Mouse (Mus musculus): ENCODE measurements around the gene Ahcyl2. TPM values are rescaled to one million over a fixed set of nuclear protein-coding genes. Genes with fewer than 3 reads are reported as not detected.

Gene Ahcyl2
- 100 to 1,000 TPM; 237 to 264 TPM for total RNA-seq (2021)
- long read RNA-seq, experiment 1, full-length matches to known transcripts = 40 of 64 reads
- long read RNA-seq, experiment 1, partial matches to known transcripts = 2 of 64 reads
- long read RNA-seq, experiment 1, other reads (novel, unspliced or antisense) = 22 of 64 reads
- long read RNA-seq, experiment 2, full-length matches to known transcripts = 48 of 91 reads
- long read RNA-seq, experiment 2, partial matches to known transcripts = 8 of 91 reads
- long read RNA-seq, experiment 2, other reads (novel, unspliced or antisense) = 35 of 91 reads

DNA sequence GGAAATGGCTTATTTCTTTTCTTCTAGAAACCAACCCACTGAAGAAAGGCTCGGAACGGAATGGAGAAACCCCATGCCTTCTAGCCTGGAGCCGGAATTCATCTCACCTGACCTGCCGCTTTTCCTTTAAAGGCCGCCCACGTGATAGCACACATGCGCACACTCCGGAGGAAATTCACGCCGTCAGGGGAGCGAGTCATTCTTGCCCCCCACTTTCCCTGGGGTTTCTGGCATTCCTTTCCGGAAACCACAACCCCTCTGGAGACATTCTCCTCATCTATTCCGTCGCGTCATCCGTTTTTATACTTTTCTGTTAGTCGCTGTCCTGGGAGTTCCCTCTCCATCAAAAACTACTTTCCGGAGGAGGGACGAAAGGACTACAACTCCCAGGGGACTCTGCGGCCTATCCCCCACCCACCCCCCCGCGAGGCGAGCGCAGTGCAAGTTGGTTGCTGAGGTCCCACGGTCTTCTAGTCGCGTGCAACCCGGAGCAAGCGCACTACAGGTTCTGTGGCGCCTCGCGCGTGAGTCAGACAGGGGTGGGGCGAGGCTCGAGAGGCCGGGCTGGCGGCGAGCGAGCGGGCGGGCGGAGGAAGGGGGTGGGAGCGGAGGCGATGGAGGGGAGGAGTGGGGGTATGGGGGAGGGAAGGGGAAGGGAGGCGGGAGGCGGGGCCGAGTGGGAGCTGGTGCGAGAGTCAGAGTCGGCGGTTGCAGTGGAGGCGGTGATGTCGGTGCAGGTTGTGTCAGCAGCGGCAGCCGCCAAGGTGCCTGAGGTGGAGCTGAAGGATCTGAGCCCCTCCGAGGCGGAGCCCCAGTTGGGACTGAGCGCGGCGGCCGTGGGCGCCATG, at the start of gene Ahcyl2:
Gene Ahcyl2 (plus strand): TSS at position 199 of the 848 bp plus-strand sequence.
- TF ChIP-seq CTCF (conservative IDR thresholded peaks at IDR 0.05) = no peak
- H3K27ac ChIP-seq = peak within 1 kb of the TSS; percentile 97
- peak; percentile 95 to 97 for DNase-seq (ENCODE audit: low spot score in 2 of 2)
- peak within 1 kb of the TSS; percentile 84 for H3K4me3 ChIP-seq

DNA sequence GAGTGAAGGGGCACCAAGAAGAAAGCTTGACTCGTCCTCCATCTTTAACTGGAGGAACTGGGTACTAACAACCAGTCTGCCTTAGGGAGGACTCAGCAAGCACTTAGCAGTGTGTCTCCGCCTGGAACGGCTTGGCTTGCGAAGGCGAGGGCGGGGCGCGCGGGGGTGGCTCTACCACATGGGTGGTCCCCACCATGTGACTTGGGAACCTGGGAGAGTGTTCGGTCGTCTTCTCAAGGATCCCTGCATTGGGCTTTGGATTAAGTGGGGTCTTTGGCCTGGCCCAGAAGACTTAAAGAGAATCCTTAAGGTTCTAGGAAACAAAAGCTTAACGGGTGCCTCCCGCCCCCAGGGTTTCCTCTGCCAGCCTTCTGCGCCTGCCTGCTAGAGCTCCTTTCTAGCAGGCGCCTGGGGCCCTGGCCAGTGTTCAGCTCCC, 48.9 kb upstream of the Ahcyl2 start:
- no peak for TF ChIP-seq CTCF (conservative IDR thresholded peaks at IDR 0.05)
- H3K4me3 ChIP-seq = peak overlapping the region; percentile 48
- H3K27ac ChIP-seq = peak overlapping the region; percentile 90
- DNase-seq (ENCODE audit: low spot score in 2 of 2) = peak; percentile 71 to 72

DNA sequence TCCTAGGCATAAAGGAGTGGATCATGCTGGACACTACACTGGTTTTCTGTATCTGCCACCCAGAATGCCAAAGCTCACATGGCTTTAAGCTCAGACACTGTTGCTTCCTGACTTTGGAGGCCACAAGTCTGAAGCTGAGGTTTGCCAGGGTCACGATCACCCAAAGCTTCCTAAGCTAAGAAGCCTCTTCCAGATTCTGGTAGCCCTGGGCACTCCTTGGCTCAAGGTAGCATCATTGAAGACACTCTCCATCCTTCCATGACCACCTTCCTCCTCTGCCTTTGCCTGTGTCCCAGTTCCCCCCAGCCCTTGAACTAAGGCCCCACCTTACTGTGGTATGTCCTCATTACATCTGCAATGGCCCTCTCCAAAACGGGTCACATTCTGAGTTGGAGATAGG, 45.9 kb upstream of the Ahcyl2 start:
- no peak overlapping the region for H3K4me3 ChIP-seq
- DNase-seq (ENCODE audit: low spot score in 2 of 2) = no peak
- no peak overlapping the region for H3K27ac ChIP-seq
- no peak for TF ChIP-seq CTCF (conservative IDR thresholded peaks at IDR 0.05)

DNA sequence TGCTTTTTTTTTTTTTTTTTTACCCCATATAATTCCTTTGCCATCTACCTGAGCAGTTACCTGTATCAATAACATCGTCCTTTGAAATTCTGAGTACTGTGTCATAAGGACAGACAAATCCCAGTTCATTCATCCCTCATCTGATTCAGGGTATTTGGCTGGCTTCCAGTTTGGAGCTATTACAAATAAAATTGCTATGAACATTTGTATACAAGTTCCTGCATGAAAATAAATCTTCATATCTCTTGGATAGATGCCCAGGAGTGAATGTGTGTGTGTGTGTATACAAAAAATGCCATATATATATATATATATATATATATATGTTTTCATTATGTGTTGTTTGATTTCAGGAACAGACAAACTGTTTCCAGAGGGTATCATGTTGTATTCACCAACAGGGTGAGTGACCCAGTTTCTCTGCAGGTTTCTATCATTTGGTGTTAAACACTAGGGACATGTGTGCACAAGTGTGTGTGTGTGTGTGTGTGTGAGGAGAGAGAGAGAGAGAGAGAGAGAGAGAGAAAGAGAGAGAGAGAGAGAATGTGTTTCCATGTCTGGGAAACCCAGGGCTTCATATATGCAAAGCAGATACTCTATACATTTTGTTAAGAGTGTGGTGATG, 41.1 kb upstream of the Ahcyl2 start:
- no peak for TF ChIP-seq CTCF (conservative IDR thresholded peaks at IDR 0.05)
- DNase-seq (ENCODE audit: low spot score in 2 of 2) = no peak
- Histone ChIP-seq H3K4me3 (no peak overlapping the region), H3K27ac (no peak overlapping the region)

DNA sequence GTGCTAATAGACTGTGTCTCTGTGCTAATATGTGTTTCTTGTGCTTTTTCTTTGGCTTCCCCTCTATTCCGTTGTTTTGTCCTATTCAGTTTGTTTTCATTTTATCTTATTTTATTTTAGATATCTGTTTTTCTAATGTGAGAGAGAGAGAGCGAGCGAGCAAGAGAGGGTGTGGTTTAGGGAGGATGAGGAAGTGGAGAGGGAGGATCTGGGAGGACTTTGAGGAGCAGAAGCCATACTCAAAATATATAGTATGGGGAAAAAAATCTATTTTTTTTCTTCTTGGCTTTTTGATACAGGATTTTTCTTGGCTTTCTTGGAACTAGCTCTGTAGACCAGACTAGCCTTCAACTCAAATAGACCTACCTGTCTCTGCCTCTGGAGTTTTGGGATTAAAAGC, 39.8 kb upstream of the Ahcyl2 start:
- no peak for DNase-seq (ENCODE audit: low spot score in 2 of 2)
- no peak for TF ChIP-seq CTCF (conservative IDR thresholded peaks at IDR 0.05)
- Histone ChIP-seq H3K4me3 (no peak overlapping the region), H3K27ac (no peak overlapping the region)

DNA sequence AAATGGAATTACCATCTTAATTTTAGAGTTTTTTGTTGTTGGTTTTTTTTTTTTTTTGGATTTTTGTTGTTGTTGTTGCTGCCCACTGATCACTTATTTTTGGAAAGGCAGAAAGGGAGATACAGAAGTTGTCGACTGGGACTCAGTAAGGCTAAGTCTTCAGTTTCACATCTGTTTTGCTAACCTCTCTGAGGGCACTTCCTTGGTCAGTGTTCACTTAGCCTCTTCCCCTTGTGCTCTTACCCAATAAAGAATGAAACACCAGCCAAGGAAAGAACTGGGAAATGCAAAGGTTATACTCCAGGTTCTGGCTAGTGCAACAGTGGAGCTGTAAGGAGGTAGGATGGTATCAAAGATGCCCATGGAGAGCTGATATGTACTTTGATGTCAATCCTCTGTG, 38.3 kb upstream of the Ahcyl2 start:
- Histone ChIP-seq H3K4me3 (no peak overlapping the region), H3K27ac (no peak overlapping the region)
- no peak for TF ChIP-seq CTCF (conservative IDR thresholded peaks at IDR 0.05)
- DNase-seq (ENCODE audit: low spot score in 2 of 2) = no peak

DNA sequence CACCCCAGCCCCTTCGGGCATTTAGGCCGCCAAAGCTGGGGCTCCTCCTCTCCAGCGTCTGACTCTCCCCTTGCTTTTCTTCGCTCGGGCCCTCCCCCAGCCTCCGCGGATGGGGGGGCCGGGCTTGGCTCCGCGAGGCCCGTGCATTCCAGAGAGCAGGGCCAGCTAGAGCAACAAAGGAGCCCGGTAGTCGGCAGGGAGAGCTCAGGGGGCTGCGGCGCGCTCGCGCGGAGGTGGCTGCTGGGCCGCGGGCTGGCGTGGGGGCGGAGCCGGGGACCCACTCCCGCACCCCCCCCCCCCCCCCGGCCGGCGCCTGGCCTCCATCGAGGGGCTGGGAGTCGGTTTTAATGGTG, 32.5 kb upstream of the Ahcyl2 start, which contains the start of gene Smo:
Gene Smo (plus strand): TSS at position 168 of the 353 bp plus-strand sequence.
- H3K27ac ChIP-seq = peak within 1 kb of the TSS; percentile 84
- TF ChIP-seq CTCF (conservative IDR thresholded peaks at IDR 0.05) = no peak
- DNase-seq (ENCODE audit: low spot score in 2 of 2) = peak; percentile 40 to 52
- peak within 1 kb of the TSS; percentile 69 for H3K4me3 ChIP-seq

DNA sequence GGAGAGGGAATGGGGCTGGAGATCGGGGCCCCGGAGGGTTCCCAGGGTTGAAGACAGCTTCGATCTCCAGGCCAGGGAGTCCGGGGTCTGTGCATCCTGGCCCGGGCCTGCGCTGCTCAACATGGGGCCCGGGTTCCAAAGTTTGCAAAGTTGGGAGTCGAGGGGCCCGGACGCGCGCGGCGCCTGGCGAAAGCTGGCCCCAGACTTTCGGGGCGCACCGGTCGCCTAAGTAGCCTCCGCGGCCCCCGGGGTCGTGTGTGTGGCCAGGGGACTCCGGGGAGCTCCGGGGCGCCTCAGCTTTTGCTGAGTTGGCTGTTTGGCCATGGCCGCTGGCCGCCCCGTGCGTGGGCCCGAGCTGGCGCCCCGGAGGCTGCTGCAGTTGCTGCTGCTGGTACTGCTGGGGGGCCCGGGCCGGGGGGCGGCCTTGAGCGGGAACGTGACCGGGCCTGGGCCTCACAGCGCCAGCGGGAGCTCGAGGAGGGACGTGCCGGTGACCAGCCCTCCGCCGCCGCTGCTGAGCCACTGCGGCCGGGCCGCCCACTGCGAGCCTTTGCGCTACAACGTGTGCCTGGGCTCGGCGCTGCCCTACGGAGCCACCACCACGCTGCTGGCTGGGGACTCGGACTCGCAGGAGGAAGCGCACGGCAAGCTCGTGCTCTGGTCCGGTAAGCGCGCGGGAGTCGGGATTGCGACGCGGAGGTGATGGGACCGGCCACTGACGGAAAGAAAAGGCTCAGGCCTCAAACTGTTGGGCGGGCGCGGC, 31.9 kb upstream of the Ahcyl2 start:
- DNase-seq (ENCODE audit: low spot score in 2 of 2) = no peak
- no peak for TF ChIP-seq CTCF (conservative IDR thresholded peaks at IDR 0.05)
- peak overlapping the region; percentile 69 for H3K4me3 ChIP-seq
- peak overlapping the region; percentile 84 for H3K27ac ChIP-seq

DNA sequence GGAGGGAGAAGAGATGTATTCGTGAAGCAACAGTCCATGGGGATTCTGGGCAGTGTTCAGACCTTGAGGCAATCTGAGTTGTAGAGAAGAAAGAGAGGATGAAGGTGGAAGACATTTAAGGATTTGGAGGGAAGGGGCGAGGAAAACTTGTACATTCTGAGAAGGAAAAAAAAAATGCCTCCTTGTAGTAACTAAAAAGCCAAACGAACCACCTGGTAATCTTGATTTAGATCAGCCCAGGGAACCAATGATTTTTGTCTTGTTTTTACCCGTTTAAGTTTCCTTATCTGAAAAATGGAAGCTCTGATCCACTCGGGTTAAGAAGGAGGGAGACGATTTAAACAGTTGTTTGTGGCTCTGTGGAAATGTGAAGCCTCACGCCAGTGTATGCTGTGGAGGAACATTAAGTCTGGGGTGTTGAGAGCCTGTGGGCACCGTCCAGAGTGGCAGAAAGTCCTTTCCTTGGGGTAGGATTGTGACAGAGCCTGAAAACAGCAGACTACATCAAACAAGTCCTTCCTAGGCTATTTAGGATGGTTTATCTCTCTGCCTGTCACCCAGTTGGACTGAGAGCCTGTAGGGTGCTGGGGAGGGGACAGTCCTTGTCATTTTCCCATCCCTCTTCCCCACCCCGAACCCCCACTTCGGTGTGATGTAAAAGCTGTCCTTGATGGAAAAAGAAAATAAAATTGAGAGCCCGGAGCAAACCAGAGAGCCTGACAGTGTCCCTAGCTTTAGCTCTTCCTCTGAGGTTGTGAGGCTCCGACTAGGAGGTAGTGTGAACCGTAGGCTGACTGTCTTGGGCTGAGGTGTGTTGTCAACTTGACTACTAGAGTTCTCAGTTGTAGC, 31.0 kb upstream of the Ahcyl2 start:
- no peak for DNase-seq (ENCODE audit: low spot score in 2 of 2)
- Histone ChIP-seq H3K4me3 (peak overlapping the region; percentile 69), H3K27ac (peak overlapping the region; percentile 84; the same call in 1 of the 2 replicates)
- no peak for TF ChIP-seq CTCF (conservative IDR thresholded peaks at IDR 0.05)

DNA sequence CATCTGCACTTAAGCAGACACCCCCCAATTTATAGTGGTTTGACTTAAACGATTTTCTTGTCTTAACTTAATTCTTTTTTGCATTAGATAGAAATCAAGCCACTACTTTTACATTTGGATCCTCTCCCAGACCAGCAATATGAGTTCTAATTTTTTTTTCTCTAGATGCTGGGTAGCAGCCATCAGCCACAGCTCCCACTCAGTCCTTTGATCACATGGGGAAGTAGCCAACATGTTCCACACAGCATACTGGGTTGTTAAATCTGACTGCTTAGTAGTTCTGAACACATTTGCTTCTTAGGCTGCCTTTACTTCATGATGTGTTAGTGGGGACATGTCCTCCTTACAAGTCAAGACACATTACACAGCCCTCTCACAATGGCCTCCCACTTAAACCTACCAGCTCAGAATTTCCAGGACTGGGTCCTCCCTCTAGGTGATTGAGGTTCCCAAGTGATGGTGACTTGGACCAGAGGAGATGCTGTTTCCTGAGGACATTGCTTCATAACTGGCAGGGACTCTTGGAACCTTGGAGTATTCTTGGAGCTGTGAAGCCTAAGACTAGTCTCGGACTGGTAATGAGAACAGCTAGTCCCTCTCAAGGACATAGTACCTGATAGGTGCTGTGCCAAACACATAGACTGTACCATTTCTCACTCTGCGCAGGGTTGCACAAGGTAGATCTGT, 16.2 kb upstream of the Ahcyl2 start:
- Histone ChIP-seq H3K27ac (peak overlapping the region; percentile 85), H3K4me3 (no peak overlapping the region)
- no peak for TF ChIP-seq CTCF (conservative IDR thresholded peaks at IDR 0.05)
- peak; percentile 56 to 81 for DNase-seq (ENCODE audit: low spot score in 2 of 2)

DNA sequence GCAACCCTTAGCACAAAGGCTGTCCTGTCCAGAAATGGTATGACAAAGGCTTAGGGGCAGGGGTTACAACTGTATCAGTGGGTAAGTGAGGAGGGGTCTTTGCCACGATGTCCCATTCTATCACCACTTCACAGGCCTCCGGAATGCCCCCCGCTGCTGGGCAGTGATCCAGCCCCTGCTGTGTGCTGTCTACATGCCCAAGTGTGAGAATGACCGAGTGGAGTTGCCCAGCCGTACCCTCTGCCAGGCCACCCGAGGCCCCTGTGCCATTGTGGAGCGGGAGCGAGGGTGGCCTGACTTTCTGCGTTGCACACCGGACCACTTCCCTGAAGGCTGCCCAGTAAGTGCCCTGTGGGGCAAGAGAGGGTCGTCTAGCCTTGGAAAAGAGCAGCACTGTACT, 14.5 kb upstream of the Ahcyl2 start:
- Histone ChIP-seq H3K4me3 (no peak overlapping the region), H3K27ac (no peak overlapping the region; the same call in 1 of the 2 replicates)
- DNase-seq (ENCODE audit: low spot score in 2 of 2) = no peak
- no peak for TF ChIP-seq CTCF (conservative IDR thresholded peaks at IDR 0.05)
